Mouse (Mus musculus) embryonic facial prominence, embryonic 10.5 days (tissue): Measurements from ENCODE around the gene Clk2. TPM values are rescaled to one million over a fixed set of nuclear protein-coding genes. Genes with fewer than 3 reads are reported as not detected.
A peak's percentile ranks its signal among the peaks of the same experiment; 100 is the strongest.

ENCODE experiments used
- DNase-seq: peaks from one replicate; pipeline ENCODE4 v3.0.0-alpha.2; 2017; ENCODE audit warnings: low spot score
- H3K27ac ChIP-seq: fragments of 300-500 bp; sonication (generic); replicated peaks from 2 replicates; pipeline ENCODE4 v1.5.1; 2016; ENCODE audit warnings: mild to moderate bottlenecking
- H3K27me3 ChIP-seq: fragments of 300-500 bp; sonication (generic); replicated peaks from 2 replicates; pipeline ENCODE4 v1.6.1; 2016; ENCODE audit warnings: low read depth, mild to moderate bottlenecking; ENCODE audit not compliant: poor library complexity, severe bottlenecking
- H3K36me3 ChIP-seq: fragments of 300-500 bp; sonication (generic); replicated peaks from 2 replicates; pipeline ENCODE4 v1.6.1; 2016; ENCODE audit warnings: mild to moderate bottlenecking, moderate library complexity
- H3K4me1 ChIP-seq: fragments of 300-500 bp; sonication (generic); 2 replicates; pipeline ENCODE4 v1.6.1; 2016
- H3K4me3 ChIP-seq: fragments of 300-500 bp; sonication (generic); 2 replicates; pipeline ENCODE4 v1.5.1; 2016; ENCODE audit warnings: mild to moderate bottlenecking, moderate library complexity
- H3K9me3 ChIP-seq: fragments of 300-500 bp; sonication (generic); 2 replicates; pipeline ENCODE4 v1.6.1; 2016; ENCODE audit warnings: mild to moderate bottlenecking
- WGBS: fragments of 180-500 bp; shearing (Covaris S2); methylation state at CpG from one replicate; pipeline ENCODE4 v1.1.7; 2016; 5-methylcytosine and 5-hydroxymethylcytosine counted together
- polyA plus RNA-seq: library from polyadenylated mRNA; unstranded; fragments of >200 nt; fragmentation: Nextera tagmentation; extraction: Ambion mirVana; gene quantifications from 2 replicates; pipeline ENCODE4 v1.2.1, GENCODE M21; 2016

The Clk2 gene
- polyA plus RNA-seq, 1 experiment from 2014 or later, result 33.6 TPM

DNA sequence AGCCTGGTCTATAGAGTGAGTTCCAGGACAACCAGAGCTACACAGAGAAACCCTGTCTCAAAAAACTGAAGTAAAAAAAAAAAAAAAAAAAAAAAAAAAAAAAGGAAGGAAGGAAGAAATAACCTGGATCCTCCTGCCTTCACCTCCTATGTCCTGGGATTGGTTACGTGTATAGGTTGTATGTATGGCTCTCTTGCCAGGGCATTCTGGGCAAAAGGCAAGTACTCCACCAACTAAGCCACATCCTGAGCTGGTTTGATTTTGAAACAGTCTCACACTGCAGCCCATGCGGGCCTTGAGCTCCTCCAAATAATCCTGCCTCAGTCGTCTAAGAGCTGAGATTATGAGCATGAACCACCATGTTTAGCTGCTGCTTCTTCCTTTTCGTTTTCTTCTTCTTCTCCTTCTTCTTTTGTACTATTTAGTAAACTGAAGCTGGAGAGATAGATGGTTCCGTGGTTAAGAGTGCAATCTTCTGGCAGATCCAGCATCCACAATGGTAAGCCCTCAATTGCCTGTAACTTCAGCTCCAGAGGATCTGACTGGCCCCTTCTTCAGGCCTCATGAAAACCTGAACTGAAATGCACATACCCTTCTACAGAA is 851 bp upstream of the Clk2 start:
- peak overlapping the region; percentile 99; the same call in 1 of the 2 replicates for H3K27ac ChIP-seq
- WGBS, result 74% methylated on average over 5 of the region's 5 CpGs

DNA sequence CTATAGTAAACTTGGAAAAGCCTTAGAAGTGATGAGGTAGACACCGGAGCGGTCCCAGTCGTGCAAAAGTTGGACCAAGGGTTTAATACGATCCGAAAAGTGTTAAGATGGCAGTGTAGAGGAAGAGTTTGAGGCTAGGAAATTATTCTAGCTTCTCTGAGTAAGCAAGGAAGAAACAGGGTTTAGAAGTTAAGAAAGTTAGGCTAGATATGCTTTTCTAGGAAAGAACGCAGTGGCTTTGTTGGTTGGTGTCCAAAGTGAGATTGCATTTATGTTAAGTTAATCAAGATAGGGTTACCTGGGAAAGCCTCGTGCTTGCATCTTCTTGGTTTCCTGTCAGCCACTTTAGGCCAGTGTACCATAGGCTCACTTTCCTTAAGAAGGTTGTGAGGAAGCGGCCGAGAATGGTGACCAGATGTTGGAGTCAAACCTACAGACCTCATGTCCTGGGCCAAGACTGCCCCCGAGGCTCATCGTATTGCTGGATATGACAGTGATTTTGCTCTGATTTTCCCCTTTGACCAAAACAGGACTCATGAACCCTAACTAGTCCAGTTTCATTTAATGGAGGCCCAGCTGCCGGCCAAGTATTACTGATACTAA is 774 bp downstream of the Clk2 start:
- H3K36me3 ChIP-seq, result peaks cover 44% of the 10 kb centered on the region
- H3K27me3 ChIP-seq, result no peaks in the 10 kb centered on the region
- no peak for DNase-seq
- H3K4me1 ChIP-seq, result peaks cover 29% of the 10 kb centered on the region
- 22% methylated on average over 12 of the region's 12 CpGs for WGBS
- peak overlapping the region; percentile 95 for H3K4me3 ChIP-seq
- H3K9me3 ChIP-seq, result no peaks in the 10 kb centered on the region
- H3K27ac ChIP-seq, result peak overlapping the region; percentile 99

More for the DNA sequence above, 851 bp upstream of the Clk2 start:
- Histone ChIP-seq H3K4me3 (peak overlapping the region; percentile 95), H3K36me3 (peaks cover 28% of the 10 kb centered on the region), H3K27me3 (peaks cover 12% of the 10 kb centered on the region), H3K9me3 (no peaks in the 10 kb centered on the region), H3K4me1 (peaks cover 45% of the 10 kb centered on the region)
- DNase-seq, result no peak

DNA sequence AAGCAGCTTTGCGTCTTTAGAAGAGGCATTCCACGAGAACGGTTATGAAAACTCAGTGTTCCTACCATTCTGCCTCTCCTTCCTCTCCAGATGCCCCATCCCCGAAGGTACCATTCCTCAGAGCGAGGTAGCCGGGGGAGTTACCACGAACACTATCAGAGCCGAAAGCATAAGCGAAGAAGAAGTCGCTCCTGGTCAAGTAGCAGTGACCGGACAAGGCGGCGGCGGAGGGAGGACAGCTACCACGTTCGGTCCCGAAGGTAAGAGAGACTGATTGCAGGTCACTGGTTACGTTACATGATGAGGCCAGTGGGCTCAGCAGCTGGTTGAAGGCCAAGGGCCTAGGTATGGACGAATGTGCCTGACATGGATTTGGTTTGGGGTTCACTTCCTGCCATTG is 2.4 kb downstream of the Clk2 start:
- WGBS, result 92% methylated on average over 19 of the region's 19 CpGs
- no peak for DNase-seq
- H3K36me3 ChIP-seq, result peaks cover 60% of the 10 kb centered on the region

DNA sequence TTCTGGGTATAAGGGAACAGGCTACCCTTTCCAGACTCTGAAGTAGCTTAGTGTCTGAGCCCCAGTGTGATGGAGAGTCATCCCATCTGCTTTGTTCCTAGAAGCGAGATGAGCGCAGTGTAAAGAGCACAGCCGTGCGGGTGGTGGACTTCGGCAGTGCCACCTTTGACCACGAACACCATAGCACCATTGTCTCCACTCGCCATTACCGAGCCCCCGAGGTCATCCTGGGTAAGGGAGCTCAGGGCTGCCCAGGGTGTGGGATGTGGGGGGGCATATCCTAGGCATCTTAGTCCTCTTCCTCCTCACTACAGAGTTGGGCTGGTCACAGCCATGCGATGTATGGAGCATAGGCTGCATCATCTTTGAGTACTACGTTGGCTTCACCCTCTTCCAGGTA is 10.2 kb downstream of the Clk2 start:
- H3K4me3 ChIP-seq, result no peak overlapping the region
- no peaks in the 10 kb centered on the region for H3K9me3 ChIP-seq
- H3K27me3 ChIP-seq, result no peaks in the 10 kb centered on the region
- no peak for DNase-seq
- 90% methylated on average over 11 of the region's 11 CpGs for WGBS
- peaks cover 83% of the 10 kb centered on the region for H3K36me3 ChIP-seq
- peaks cover 15% of the 10 kb centered on the region for H3K4me1 ChIP-seq
- H3K27ac ChIP-seq, result no peak overlapping the region

More for the DNA sequence above, 2.4 kb downstream of the Clk2 start:
- Histone ChIP-seq H3K9me3 (no peaks in the 10 kb centered on the region), H3K4me1 (peaks cover 28% of the 10 kb centered on the region), H3K27ac (no peak overlapping the region), H3K4me3 (0 out of 2 replicates have a peak overlapping the region, but pooled peaks have one; percentile 6), H3K27me3 (no peaks in the 10 kb centered on the region)

DNA sequence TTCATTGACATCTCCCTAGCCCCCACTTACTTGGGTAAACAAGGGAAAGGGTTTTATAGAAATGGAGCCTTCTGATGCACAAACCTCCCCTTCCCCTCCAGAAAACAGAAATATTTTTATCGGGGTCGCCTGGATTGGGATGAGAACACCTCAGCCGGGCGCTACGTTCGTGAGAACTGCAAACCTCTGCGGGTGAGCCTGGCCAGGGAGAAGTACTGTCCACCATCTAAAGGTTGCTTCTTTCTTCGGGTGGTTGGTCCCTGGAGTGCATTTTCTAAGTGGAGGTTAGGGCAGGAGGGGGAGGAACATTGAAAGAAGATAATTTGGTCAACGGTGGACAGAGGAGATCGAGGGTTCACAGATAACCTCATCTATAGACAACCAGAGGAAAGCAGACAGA is 10.9 kb downstream of the Clk2 start:
- no peaks in the 10 kb centered on the region for H3K9me3 ChIP-seq
- no peak for DNase-seq
- no peak overlapping the region for H3K4me3 ChIP-seq
- no peak overlapping the region for H3K27ac ChIP-seq
- H3K4me1 ChIP-seq, result peaks cover 15% of the 10 kb centered on the region
- 94% methylated on average over 10 of the region's 10 CpGs for WGBS
- H3K27me3 ChIP-seq, result no peaks in the 10 kb centered on the region
- peaks cover 83% of the 10 kb centered on the region for H3K36me3 ChIP-seq

DNA sequence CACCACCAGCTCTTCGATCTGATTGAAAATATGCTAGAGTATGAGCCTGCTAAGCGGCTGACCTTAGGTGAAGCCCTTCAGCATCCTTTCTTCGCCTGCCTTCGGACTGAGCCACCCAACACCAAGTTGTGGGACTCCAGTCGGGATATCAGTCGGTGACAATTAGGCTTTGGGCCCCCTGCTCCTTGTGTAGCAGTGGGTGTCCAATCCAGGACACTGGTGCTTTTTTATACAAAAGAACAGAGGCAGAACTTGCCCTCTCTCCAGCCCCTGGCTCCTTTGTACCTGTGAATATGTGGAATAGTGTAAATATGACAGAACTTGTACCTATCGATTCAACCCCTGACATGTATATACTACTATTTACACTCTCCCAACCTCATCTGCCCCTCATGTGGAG is 11.8 kb downstream of the Clk2 start:
- Histone ChIP-seq H3K4me1 (peaks cover 15% of the 10 kb centered on the region), H3K4me3 (peak overlapping the region; percentile 84; the same call in 1 of the 2 replicates), H3K36me3 (peaks cover 83% of the 10 kb centered on the region), H3K27ac (no peak overlapping the region; the same call in none of the 2 replicates), H3K27me3 (no peaks in the 10 kb centered on the region), H3K9me3 (no peaks in the 10 kb centered on the region)
- DNase-seq, result no peak
- 81% methylated on average over 7 of the region's 7 CpGs for WGBS

DNA sequence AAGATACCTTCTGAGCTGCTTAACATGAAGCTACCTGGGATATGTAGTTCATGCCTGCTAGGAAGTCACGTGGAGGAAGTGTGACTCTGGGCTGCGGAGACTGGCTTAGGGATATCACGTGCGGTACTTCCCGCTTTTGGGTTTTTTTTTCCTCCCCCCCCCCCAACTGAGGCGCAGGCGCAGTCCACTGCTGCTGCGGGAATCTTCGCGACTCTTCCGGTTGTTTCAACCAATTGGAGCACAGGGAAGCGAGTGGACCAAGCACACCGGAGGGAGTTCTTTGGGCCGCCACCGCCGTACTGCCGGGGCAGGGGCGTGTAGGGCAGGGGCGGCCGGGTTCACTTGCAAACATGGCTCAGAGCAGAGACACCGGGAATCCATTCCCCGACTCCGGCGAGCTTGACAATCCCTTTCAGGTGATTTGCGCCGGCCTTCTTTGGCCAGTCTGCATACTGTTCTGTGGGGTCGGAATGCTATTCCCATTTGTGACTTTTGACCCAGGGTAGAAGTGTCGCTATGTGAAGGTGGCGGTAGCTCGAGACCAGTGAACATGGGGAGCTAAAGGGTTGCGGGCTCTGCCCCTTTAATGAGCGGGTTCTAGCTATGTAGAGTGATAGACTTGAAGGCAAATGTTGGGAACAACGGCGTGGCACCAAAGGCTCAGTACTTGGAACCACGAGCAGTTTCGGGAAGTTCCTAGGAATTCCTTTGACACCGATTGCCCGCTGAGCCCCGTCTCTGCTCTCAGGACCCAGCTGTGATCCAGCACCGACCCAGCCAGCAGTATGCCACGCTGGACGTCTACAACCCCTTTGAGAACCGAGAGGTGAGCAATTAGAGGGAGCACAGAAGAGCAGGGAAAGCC is 12.9 kb downstream of the Clk2 start, which contains the start of gene Scamp3:
Gene Scamp3 (plus strand): TSS at position 232 of the 865 bp plus-strand sequence.
- Histone ChIP-seq H3K9me3 (no peaks in the 10 kb centered on the region), H3K36me3 (peaks cover 83% of the 10 kb centered on the region), H3K4me3 (peak within 1 kb of the TSS; percentile 84), H3K27me3 (no peaks in the 10 kb centered on the region), H3K27ac (peak within 1 kb of the TSS; percentile 88), H3K4me1 (peaks cover 15% of the 10 kb centered on the region)
- peak; percentile 97 for DNase-seq
- WGBS, result under 1% methylated on average over 43 of the region's 43 CpGs

DNA sequence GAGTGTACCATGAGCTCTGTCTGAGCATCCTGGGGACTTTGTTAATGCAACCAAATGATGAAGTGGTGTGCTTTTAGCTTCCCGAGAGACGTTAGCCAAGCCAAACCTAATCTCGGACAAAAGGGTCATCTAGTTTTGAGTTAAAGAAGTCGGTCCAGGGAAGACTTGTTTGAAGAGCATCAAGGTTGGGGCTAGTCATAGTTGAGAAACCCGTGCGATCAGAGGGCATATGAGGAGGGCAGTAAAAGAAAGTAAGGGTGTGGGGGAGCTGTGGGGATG is 13.5 kb downstream of the Clk2 start:
- Histone ChIP-seq H3K27ac (peak overlapping the region; percentile 88), H3K4me1 (peaks cover 21% of the 10 kb centered on the region), H3K4me3 (peak overlapping the region; percentile 84), H3K9me3 (no peaks in the 10 kb centered on the region), H3K27me3 (no peaks in the 10 kb centered on the region), H3K36me3 (peaks cover 80% of the 10 kb centered on the region)
- 14% methylated on average over 6 of the region's 6 CpGs for WGBS
- no peak for DNase-seq

DNA sequence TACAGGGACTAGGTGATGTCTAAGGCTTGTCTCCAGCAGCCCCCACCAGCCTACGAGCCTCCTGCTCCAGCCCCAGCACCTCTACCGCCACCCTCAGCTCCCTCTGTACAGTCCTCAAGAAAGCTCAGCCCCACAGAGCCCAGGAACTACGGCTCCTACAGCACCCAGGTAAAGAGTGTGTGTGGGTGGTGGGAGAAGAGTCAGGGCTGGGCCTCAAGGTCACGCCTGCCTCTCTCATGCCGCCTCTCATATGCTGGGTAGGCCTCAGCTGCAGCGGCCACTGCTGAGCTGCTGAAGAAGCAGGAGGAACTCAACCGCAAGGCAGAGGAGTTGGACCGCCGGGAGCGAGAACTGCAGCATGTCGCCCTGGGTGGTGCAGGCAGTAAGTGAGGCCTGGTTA is 14.5 kb downstream of the Clk2 start:
- peak overlapping the region; percentile 84 for H3K4me3 ChIP-seq
- 94% methylated on average over 11 of the region's 11 CpGs for WGBS
- peaks cover 31% of the 10 kb centered on the region for H3K4me1 ChIP-seq
- no peak for DNase-seq
- no peaks in the 10 kb centered on the region for H3K27me3 ChIP-seq
- no peak overlapping the region; the same call in 1 of the 2 replicates for H3K27ac ChIP-seq
- no peaks in the 10 kb centered on the region for H3K9me3 ChIP-seq
- H3K36me3 ChIP-seq, result peaks cover 70% of the 10 kb centered on the region

DNA sequence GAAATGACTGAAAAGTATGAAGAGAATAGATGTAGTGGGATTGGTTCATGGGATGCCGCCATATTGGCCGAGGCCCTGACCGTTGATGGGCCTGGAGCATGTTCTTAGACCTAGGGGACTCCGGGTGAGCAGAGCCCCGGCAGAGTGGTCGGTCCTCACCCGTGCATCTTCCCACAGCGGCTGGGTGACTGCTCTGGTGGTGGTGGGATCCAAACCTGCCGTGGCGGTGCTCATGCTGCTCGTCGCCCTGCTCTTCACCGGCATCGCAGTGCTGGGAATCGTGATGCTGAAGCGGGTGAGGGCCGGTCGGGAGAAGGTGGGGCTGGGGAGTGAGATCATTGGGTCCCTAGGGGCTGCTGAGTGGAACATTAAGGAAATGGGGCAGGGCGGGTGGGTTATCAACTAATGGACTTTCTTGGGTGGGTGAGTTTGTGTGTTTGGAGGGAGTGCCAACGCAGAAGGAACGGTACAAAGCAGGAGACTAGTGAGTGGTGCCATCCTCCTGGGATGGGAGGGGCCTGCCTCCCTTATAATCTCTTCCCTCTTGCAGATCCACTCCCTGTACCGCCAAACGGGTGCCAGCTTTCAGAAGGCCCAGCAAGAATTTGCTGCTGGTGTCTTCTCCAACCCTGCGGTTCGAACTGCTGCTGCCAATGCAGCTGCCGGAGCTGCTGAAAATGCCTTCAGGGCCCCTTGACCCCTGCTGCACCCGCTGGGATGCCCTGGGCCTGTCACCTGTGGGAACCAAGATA is 17.3 kb downstream of the Clk2 start:
- Histone ChIP-seq H3K4me3 (peak overlapping the region; percentile 77; the same call in 1 of the 2 replicates), H3K4me1 (peaks cover 53% of the 10 kb centered on the region)

DNA sequence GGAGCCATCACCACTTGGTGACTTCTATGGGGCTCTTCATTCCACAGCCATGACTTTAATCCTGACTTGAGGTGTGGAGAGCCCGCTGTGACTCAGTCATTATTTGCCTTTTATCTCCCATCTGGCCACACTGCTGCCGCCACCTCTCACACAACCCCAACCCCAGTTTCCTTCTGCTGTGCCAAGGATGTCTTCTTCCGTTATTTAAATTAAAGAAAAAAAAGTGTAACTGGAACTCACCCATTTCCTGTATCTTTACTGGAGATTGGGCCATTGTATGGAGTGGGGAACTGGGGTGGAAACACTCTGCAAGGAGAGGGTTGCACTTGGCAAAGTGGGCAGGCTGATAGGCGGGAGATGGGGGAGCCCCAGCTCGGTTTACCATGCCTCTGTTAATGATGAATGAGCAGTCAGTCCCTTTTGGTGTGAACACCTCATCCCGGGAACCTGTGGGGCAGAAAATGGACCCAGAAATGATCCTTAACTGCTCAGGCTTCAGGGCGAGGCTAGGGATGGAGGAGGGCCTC is 18.0 kb downstream of the Clk2 start:
- Histone ChIP-seq H3K27me3 (peaks cover 11% of the 10 kb centered on the region), H3K4me3 (peak overlapping the region; percentile 77), H3K36me3 (peaks cover 53% of the 10 kb centered on the region), H3K4me1 (peaks cover 60% of the 10 kb centered on the region), H3K9me3 (no peaks in the 10 kb centered on the region), H3K27ac (peak overlapping the region; percentile 93)
- WGBS, result 54% methylated on average over 7 of the region's 7 CpGs
- no peak for DNase-seq

More for the DNA sequence above, 17.3 kb downstream of the Clk2 start:
- no peak overlapping the region for H3K27ac ChIP-seq
- no peaks in the 10 kb centered on the region for H3K9me3 ChIP-seq
- H3K36me3 ChIP-seq, result peaks cover 47% of the 10 kb centered on the region
- peaks cover 4% of the 10 kb centered on the region for H3K27me3 ChIP-seq
- no peak for DNase-seq
- WGBS, result 91% methylated on average over 27 of the region's 27 CpGs
